Mouse (Mus musculus) embryonic facial prominence, embryonic 13.5 days (tissue): ENCODE measurements at regions not wholly inside any gene's neighbourhood (a gene's known extent, or its start where the extent isn't known, plus 50 kb on each side); places are given as distances from the start of the nearest gene placed in this dataset.
A peak's percentile ranks its signal among the peaks of the same experiment; 100 is the strongest.

Source experiments
- ATAC-seq: fragments of 200-750 bp; cut with Nextera tagmentation; 2 replicates; pipeline ENCODE4 v1.8.0; 2017; ENCODE audit warnings: low read depth; ENCODE audit not compliant: insufficient number of reproducible peaks, insufficient read depth, low FRiP score, low TSS enrichment
- H3K27ac ChIP-seq: fragments of 300-500 bp; sonication (generic); 2 replicates; pipeline ENCODE4 v1.5.1; 2015; ENCODE audit warnings: moderate library complexity, mild to moderate bottlenecking, inconsistent platforms
- H3K27me3 ChIP-seq: fragments of 300-500 bp; sonication (generic); 2 replicates; pipeline ENCODE4 v1.6.1; 2015; ENCODE audit warnings: mild to moderate bottlenecking, inconsistent platforms
- H3K36me3 ChIP-seq: fragments of 300-500 bp; sonication (generic); 2 replicates; pipeline ENCODE4 v1.6.1; 2015; ENCODE audit warnings: mild to moderate bottlenecking, inconsistent platforms
- H3K4me1 ChIP-seq: fragments of 300-500 bp; sonication (generic); 2 replicates; pipeline ENCODE4 v1.6.1; 2015; ENCODE audit warnings: inconsistent platforms
- H3K4me2 ChIP-seq: fragments of 300-500 bp; sonication (generic); 2 replicates; pipeline ENCODE4 v1.6.1; 2015; ENCODE audit warnings: moderate library complexity, mild to moderate bottlenecking, inconsistent platforms
- H3K4me3 ChIP-seq: fragments of 300-500 bp; sonication (generic); 2 replicates; pipeline ENCODE4 v1.5.1; 2015; ENCODE audit warnings: mild to moderate bottlenecking, inconsistent platforms
- H3K9ac ChIP-seq: fragments of 300-500 bp; sonication (generic); 2 replicates; pipeline ENCODE4 v1.6.1; 2015; ENCODE audit warnings: mild to moderate bottlenecking, inconsistent platforms
- H3K9me3 ChIP-seq: fragments of 300-500 bp; sonication (generic); 2 replicates; pipeline ENCODE4 v1.6.1; 2016; ENCODE audit warnings: inconsistent platforms
- WGBS: fragments of 180-500 bp; shearing (Covaris S2); methylation state at CpG from one replicate; pipeline ENCODE4 v1.1.7; 2015; ENCODE audit warnings: mixed read lengths; 5-methylcytosine and 5-hydroxymethylcytosine counted together

DNA sequence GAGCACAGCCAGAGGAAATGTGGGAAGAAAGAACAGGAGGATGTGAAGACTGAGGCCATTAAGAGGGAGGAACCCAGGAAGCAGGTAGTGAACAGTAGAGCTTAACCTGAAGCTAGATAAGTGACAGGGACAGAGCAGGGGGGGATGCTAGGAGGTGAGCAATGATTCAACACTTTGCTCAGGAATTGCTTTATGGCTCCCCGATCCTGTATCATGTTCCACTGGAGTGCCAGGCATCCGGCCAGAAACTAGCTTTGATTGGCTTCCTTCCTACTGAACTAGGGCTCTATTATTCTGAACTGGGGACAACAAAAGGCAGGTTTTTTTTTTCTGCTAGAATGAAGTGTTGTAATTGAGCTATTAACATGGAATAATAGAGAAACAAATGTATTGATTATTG, 493.1 kb upstream of the Fat3 start:
- Histone ChIP-seq H3K27me3 (no peaks in the 10 kb centered on the region), H3K4me3 (no peak overlapping the region), H3K4me1 (no peaks in the 10 kb centered on the region), H3K27ac (no peak overlapping the region), H3K9me3 (no peaks in the 10 kb centered on the region), H3K4me2 (no peak overlapping the region), H3K9ac (no peak overlapping the region), H3K36me3 (no peaks in the 10 kb centered on the region)
- WGBS = 29% methylated on average over 2 of the region's 2 CpGs
- ATAC-seq = no peak

DNA sequence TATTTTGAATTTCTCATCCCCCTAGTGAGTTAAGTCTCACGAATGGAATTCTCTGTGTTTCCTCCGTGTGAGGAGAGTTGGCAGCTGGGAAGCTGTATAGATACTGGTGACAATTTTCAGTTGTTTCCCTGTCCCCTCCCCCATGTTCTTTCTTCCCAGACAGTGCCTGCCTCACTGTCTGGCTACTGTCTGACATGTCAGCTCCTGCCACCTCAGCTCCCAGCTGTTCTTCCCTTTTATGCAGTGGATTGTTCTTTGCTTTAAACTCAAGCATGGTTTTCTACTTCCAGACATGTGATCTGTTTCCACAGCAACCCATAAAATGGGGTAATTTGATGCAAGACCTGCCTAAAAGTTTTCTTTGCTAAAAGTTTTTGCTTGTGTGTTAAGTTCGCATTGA, 487.0 kb upstream of the Fat3 start:
- Histone ChIP-seq H3K36me3 (no peaks in the 10 kb centered on the region), H3K27ac (no peak overlapping the region)
- no peak for ATAC-seq

GRCm38 (mm10) chr9:16977321-16977720, 476.2 kb upstream of the Fat3 start:
- H3K9ac ChIP-seq = no peak overlapping the region
- H3K4me3 ChIP-seq = no peak overlapping the region
- no peaks in the 10 kb centered on the region for H3K27me3 ChIP-seq
- H3K36me3 ChIP-seq = no peaks in the 10 kb centered on the region
- ATAC-seq = no peak
- WGBS = 92% methylated on average over 5 of the region's 5 CpGs
- no peaks in the 10 kb centered on the region for H3K9me3 ChIP-seq
- no peaks in the 10 kb centered on the region for H3K4me1 ChIP-seq
- H3K4me2 ChIP-seq = no peak overlapping the region
- no peak overlapping the region for H3K27ac ChIP-seq

More for the DNA sequence above, 487.0 kb upstream of the Fat3 start:
- H3K9ac ChIP-seq = no peak overlapping the region
- peaks cover 6% of the 10 kb centered on the region for H3K4me1 ChIP-seq
- WGBS = 22% methylated on average over 3 of the region's 3 CpGs
- 0 out of 2 replicates have a peak overlapping the region, but pooled peaks have one; percentile 20 for H3K4me2 ChIP-seq
- no peaks in the 10 kb centered on the region for H3K9me3 ChIP-seq
- no peak overlapping the region for H3K4me3 ChIP-seq
- no peaks in the 10 kb centered on the region for H3K27me3 ChIP-seq

DNA sequence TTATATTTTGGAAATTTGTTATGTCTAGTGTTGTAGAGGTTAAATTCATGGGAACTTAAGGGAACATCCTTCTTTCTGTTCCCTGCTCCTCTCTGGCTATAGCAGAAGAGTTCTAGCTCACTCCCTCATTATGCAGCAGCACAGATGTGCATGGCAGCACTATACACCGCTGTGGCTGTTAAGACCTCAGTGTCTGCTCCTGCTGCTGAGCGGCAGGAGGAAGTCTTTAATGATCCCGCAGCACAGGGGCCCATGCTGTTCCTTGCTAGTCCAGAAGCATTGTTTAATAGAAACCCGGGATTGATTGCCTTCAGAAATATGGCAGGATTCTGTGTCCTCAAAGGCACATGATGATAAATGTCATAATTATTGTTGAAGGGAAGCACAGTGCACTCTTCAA, 469.3 kb upstream of the Fat3 start:
- 48% methylated on average over 4 of the region's 4 CpGs for WGBS
- Histone ChIP-seq H3K9me3 (no peaks in the 10 kb centered on the region), H3K27me3 (no peaks in the 10 kb centered on the region), H3K9ac (no peak overlapping the region), H3K4me2 (no peak overlapping the region), H3K4me3 (no peak overlapping the region), H3K4me1 (no peaks in the 10 kb centered on the region), H3K36me3 (no peaks in the 10 kb centered on the region), H3K27ac (no peak overlapping the region)
- ATAC-seq = no peak

- Histone ChIP-seq H3K9ac (no peak overlapping the region), H3K36me3 (no peaks in the 10 kb centered on the region), H3K9me3 (no peaks in the 10 kb centered on the region), H3K27me3 (no peaks in the 10 kb centered on the region), H3K4me2 (no peak overlapping the region), H3K27ac (no peak overlapping the region), H3K4me3 (no peak overlapping the region), H3K4me1 (no peaks in the 10 kb centered on the region)
- no peak for ATAC-seq
- WGBS = 38% methylated on average over 1 of the region's 1 CpGs
These were observed 432.5 kb upstream of the Fat3 start for GRCm38 (mm10) chr9:16933602-16934001.

DNA sequence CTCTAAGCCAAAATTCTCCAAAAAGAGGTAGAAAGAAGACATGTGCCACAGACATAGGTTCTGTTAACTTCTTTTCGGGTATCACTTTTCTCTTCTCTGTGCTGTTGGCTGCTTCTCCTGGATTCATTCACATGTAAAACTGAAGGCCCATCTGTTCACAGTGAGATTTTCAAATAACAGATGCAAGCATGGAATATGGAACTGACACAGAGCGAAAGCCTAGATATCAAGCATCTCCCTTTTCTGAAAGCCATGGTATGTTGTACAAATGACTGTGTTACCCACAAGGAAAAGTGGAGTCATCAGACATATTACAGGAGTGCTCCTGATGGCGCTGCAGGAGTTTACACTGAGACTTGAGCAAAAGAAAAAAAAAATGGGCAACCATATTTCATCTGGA, 430.5 kb upstream of the Fat3 start:
- no peak for ATAC-seq
- Histone ChIP-seq H3K9ac (no peak overlapping the region), H3K4me3 (no peak overlapping the region), H3K4me2 (no peak overlapping the region), H3K4me1 (no peaks in the 10 kb centered on the region), H3K36me3 (no peaks in the 10 kb centered on the region), H3K27ac (no peak overlapping the region), H3K27me3 (no peaks in the 10 kb centered on the region), H3K9me3 (no peaks in the 10 kb centered on the region)
- 87% methylated on average over 3 of the region's 3 CpGs for WGBS

DNA sequence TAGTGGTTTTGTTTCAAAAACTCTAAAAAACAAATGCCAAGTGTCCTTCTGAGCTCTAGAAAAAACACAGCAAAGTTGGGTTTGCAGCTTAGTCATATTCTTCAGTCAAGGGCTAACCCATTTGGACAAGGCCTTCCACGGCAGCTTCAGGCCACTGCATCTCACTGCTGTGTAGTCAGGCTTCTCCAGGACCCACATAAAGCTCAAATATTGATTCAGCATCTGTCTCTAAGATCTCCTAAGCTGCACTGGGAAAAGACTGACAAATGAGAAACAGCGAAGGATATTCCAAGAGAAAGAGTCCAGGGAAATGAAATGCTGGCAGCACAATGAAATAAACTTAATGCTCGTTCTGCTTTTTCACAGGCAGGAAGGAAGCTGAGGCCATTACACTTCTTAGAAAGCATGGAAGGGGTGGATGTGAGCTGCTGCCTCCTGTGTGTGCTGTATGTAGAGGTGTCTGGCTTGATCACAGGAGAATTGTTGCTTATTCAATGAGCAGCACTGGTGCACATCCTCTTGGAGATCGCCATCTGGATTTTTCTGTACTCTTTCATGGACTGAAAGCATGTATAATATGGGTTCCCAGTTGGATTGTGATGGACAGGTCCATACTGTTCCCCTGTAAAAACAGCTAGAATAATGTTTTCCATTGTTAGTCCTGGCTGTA, 425.4 kb upstream of the Fat3 start:
- no peak overlapping the region for H3K9ac ChIP-seq
- H3K4me1 ChIP-seq = no peaks in the 10 kb centered on the region
- H3K4me3 ChIP-seq = no peak overlapping the region
- no peak overlapping the region for H3K27ac ChIP-seq
- H3K9me3 ChIP-seq = no peaks in the 10 kb centered on the region
- ATAC-seq = no peak
- H3K4me2 ChIP-seq = no peak overlapping the region
- no peaks in the 10 kb centered on the region for H3K27me3 ChIP-seq
- 69% methylated on average over 4 of the region's 4 CpGs for WGBS
- no peaks in the 10 kb centered on the region for H3K36me3 ChIP-seq

GRCm38 (mm10) chr9:16925279-16925678, 424.2 kb upstream of the Fat3 start:
- ATAC-seq = no peak
- Histone ChIP-seq H3K4me1 (no peaks in the 10 kb centered on the region), H3K9ac (no peak overlapping the region), H3K4me2 (no peak overlapping the region), H3K36me3 (no peaks in the 10 kb centered on the region), H3K27me3 (no peaks in the 10 kb centered on the region), H3K27ac (no peak overlapping the region), H3K9me3 (no peaks in the 10 kb centered on the region), H3K4me3 (no peak overlapping the region)
- 68% methylated on average over 2 of the region's 2 CpGs for WGBS

DNA sequence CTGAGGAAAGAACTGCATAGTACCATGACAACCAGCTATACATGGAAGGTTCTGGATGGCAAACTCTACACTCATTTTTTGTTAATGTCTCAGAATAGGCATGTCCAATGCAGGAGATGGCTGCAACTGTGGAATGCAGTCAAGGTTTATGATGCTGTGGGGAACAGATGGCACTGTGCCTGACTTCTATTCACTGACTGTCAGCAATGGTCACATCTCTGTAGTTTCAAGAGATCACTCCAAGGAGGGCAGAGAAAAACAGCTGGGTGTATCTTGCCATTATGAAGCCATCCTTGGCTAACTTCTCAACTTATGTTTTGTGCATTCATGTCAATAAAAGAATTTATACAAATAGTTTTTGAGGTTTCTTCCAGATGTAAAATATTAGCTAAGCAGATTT, 405.1 kb upstream of the Fat3 start:
- Histone ChIP-seq H3K27ac (no peak overlapping the region), H3K9ac (no peak overlapping the region), H3K36me3 (no peaks in the 10 kb centered on the region), H3K4me3 (no peak overlapping the region), H3K4me2 (no peak overlapping the region), H3K4me1 (no peaks in the 10 kb centered on the region), H3K9me3 (no peaks in the 10 kb centered on the region), H3K27me3 (no peaks in the 10 kb centered on the region)
- ATAC-seq = no peak

DNA sequence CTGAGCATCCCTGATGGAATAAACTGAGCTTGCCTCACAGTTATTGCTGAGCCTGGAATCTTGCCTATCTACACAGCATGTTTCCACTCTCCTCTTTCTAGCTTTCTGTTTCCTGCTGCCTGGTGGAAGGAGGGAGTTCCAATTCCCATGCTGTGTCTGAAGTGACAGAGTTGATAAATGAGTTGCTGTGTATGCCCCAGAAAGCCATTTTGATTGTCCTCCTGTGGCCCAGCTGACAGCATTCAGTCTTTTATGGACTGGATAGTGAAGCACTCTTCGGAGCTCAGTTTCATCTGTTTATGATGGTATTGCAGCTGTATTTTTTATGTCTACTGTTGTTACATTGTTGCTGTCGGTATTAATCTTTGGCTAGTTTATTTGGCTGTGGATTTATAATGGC, 398.0 kb upstream of the Fat3 start:
- no peak overlapping the region for H3K4me2 ChIP-seq
- no peak overlapping the region for H3K27ac ChIP-seq
- H3K9ac ChIP-seq = no peak overlapping the region
- H3K36me3 ChIP-seq = no peaks in the 10 kb centered on the region
- H3K4me1 ChIP-seq = no peaks in the 10 kb centered on the region
- WGBS = 77% methylated on average over 2 of the region's 2 CpGs
- no peaks in the 10 kb centered on the region for H3K9me3 ChIP-seq
- no peak overlapping the region for H3K4me3 ChIP-seq
- H3K27me3 ChIP-seq = no peaks in the 10 kb centered on the region
- no peak for ATAC-seq

DNA sequence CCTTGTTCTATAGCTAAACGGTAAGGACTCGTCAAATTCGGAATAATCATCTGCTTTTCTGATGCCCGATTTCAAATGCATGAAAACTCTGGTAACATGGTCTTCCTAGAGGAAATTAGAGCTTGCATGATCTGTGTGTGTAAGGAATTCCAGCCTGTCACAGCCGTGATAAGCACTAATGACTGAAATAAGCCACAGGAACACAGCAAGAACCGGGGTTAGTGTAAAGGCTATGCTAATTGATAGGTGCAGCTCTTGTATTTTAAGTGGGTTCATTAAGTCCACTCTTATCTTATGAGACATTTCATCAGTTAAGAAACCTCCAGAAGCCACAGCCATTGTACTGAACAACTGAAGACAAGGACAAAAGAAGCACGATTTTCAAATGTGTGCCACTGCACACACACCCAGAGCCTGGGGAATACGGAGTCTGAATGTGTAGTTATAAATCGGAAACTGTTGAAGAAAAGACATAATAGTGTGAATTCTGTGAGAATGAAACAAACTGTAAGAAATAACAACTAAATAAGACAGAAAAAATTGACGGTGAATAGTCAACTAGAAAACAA, 351.5 kb upstream of the Fat3 start:
- 76% methylated on average over 10 of the region's 10 CpGs for WGBS
- Histone ChIP-seq H3K36me3 (no peaks in the 10 kb centered on the region), H3K9ac (no peak overlapping the region), H3K27ac (no peak overlapping the region), H3K4me2 (no peak overlapping the region), H3K9me3 (no peaks in the 10 kb centered on the region), H3K4me3 (no peak overlapping the region), H3K4me1 (no peaks in the 10 kb centered on the region), H3K27me3 (no peaks in the 10 kb centered on the region)
- ATAC-seq = no peak

- 74% methylated on average over 2 of the region's 2 CpGs for WGBS
- H3K27me3 ChIP-seq = no peaks in the 10 kb centered on the region
- ATAC-seq = no peak
These were observed 307.4 kb upstream of the Fat3 start for GRCm38 (mm10) chr9:16808494-16808893.

More at GRCm38 (mm10) chr9:16808494-16808893, 307.4 kb upstream of the Fat3 start:
- no peaks in the 10 kb centered on the region for H3K9me3 ChIP-seq
- H3K9ac ChIP-seq = no peak overlapping the region
- H3K4me3 ChIP-seq = no peak overlapping the region
- no peak overlapping the region for H3K27ac ChIP-seq
- H3K4me2 ChIP-seq = no peak overlapping the region
- no peaks in the 10 kb centered on the region for H3K36me3 ChIP-seq
- no peaks in the 10 kb centered on the region for H3K4me1 ChIP-seq
